Mouse (Mus musculus): ENCODE data around the gene Serpinb12. TPM values are rescaled to one million over a fixed set of nuclear protein-coding genes. Genes with fewer than 3 reads are reported as not detected.
"Not testable (repeated sequence)": the region's sequence is repeated elsewhere in the genome, so short reads cannot be mapped to it uniquely, and the experiment has no call there.

The Serpinb12 gene
- not detected in 2 replicates for polyA plus RNA-seq (2014; fragmentation: Nextera tagmentation; extraction: Ambion mirVana)

DNA sequence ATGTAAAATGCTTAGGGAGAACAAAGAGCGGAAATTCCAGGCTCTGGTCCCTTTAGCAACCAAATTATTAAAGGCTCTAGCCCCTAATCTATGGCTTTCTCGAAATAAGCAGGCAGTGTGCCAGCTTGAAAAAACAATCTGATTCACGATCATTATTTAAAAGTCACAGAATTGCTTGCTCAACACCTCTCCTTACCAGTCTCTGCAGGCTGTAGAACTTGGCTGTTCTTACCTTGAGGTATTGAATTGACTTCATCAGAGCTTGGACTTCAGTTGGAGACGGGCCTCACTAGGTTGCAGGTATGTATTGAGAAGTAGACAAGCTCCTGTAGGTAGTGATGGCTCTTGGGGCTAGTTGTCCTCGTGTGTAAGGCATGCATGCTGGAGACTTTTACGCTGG lies at the start of gene Serpinb12:
TSS of gene Serpinb12 (plus strand) at position 185 of the 400 bp plus-strand sequence.
- no peaks in the 10 kb centered on the region for H3K9me3 ChIP-seq (replicated peaks; ENCODE audit: control insufficient read depth, low read length)
- H3K36me3 ChIP-seq (replicated peaks; ENCODE audit: control insufficient read depth, insufficient read depth, low read depth, low read length) = no peaks in the 10 kb centered on the region
- no peak within 1 kb of the TSS for H3K4me3 ChIP-seq (ENCODE audit: low read depth, low read length)
- no peaks in the 10 kb centered on the region for H3K4me1 ChIP-seq (ENCODE audit: control insufficient read depth, insufficient read depth, low read length)
- no peak within 1 kb of the TSS for H3K9ac ChIP-seq (replicated peaks; ENCODE audit: low read length)
- no peaks in the 10 kb centered on the region for H3K27me3 ChIP-seq (ENCODE audit: control insufficient read depth, insufficient read depth, low read length)
- no peak within 1 kb of the TSS for H3K27ac ChIP-seq (replicated peaks; ENCODE audit: low read depth, low read length)
- no peak within 1 kb of the TSS for H3K4me2 ChIP-seq (ENCODE audit: low read depth, low read length)
- WGBS = 79% methylated on average over 6 of the region's 6 CpGs
- DNase-seq (ENCODE audit: low spot score) (no peak), ATAC-seq (replicated peaks; ENCODE audit: insufficient number of reproducible peaks, low FRiP score, low TSS enrichment, low read depth) (no peak)

DNA sequence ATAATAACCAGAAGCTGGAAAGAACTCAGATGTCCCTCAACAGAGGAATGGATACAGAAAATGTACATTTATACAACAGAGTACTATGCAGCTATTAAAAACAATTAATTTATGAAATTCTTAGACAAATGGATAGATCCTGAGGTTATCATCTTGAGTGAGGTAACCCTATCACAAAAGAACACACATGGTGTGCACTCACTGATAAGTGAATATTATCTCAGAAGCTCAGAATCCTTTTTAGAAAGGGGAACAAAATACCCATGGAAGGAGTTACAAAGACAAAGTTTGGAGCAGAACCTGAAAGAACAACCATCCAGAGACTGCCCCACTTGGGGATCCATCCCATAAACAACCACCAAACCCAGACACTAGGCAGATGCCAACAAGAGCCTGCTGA lies 39.1 kb upstream of the Serpinb12 start:
- ATAC-seq (replicated peaks; ENCODE audit: insufficient number of reproducible peaks, low FRiP score, low TSS enrichment, low read depth); H3K27me3 ChIP-seq (ENCODE audit: control insufficient read depth, insufficient read depth, low read length): not testable (repeated sequence)

DNA sequence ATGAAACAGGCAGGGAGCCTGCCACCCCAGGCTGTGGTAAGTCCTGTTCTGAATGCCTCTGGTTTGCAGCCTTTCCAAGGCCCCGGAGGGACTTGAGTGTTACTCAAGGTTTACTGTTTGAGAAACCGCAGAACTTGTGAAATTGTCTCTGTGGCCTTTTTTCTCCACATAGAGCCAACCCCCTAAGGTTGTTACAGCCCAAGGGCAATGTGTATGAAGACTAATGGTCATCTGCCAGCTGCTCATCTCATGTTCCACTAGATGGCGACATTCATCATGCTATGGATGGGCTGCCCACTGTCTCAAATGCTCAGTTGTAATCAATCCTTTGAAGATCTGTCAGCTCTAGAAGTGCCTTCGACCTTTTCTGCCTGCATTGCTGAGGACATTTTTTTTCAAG lies 32.8 kb upstream of the Serpinb12 start:
- Histone ChIP-seq H3K9me3 (replicated peaks; ENCODE audit: control insufficient read depth, low read length) (no peaks in the 10 kb centered on the region), H3K4me1 (ENCODE audit: control insufficient read depth, insufficient read depth, low read length) (no peaks in the 10 kb centered on the region), H3K27ac (replicated peaks; ENCODE audit: low read depth, low read length) (no peak overlapping the region), H3K4me2 (ENCODE audit: low read depth, low read length) (no peak overlapping the region), H3K27me3 (ENCODE audit: control insufficient read depth, insufficient read depth, low read length) (no peaks in the 10 kb centered on the region), H3K36me3 (replicated peaks; ENCODE audit: control insufficient read depth, insufficient read depth, low read depth, low read length) (no peaks in the 10 kb centered on the region), H3K4me3 (ENCODE audit: low read depth, low read length) (no peak overlapping the region), H3K9ac (replicated peaks; ENCODE audit: low read length) (no peak overlapping the region)
- DNase-seq (ENCODE audit: low spot score) (peak; percentile 49), ATAC-seq (replicated peaks; ENCODE audit: insufficient number of reproducible peaks, low FRiP score, low TSS enrichment, low read depth) (no peak)
- WGBS = 31% methylated on average over 4 of the region's 4 CpGs

More for the DNA sequence above, 39.1 kb upstream of the Serpinb12 start:
- H3K27ac ChIP-seq (replicated peaks; ENCODE audit: low read depth, low read length); H3K36me3 ChIP-seq (replicated peaks; ENCODE audit: control insufficient read depth, insufficient read depth, low read depth, low read length); H3K9ac ChIP-seq (replicated peaks; ENCODE audit: low read length); DNase-seq (ENCODE audit: low spot score); H3K9me3 ChIP-seq (replicated peaks; ENCODE audit: control insufficient read depth, low read length); H3K4me1 ChIP-seq (ENCODE audit: control insufficient read depth, insufficient read depth, low read length); H3K4me3 ChIP-seq (ENCODE audit: low read depth, low read length); H3K4me2 ChIP-seq (ENCODE audit: low read depth, low read length): not testable (repeated sequence)

DNA sequence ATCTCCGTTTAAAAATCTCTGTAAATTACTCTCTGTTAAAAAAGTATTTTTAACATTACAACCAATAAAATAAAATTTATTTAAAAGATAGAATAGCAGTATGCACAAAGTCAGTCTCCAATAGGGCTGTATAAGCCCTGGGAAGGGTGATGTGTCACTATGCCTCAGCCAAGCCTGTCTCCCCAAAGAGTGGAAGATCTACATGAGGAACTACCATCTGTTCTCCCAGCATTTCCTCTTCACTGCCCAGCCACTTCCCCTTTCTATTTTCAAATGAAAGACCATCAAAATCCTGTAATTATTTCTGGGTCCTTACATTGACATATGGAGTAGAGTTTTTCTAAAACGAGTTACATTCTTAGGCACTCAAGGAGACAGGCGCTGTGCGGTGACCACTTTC lies 2.3 kb upstream of the Serpinb12 start:
- no peak overlapping the region for H3K4me3 ChIP-seq (ENCODE audit: low read depth, low read length)
- DNase-seq (ENCODE audit: low spot score) (no peak), ATAC-seq (replicated peaks; ENCODE audit: insufficient number of reproducible peaks, low FRiP score, low TSS enrichment, low read depth) (no peak)
- H3K27ac ChIP-seq (replicated peaks; ENCODE audit: low read depth, low read length) = no peak overlapping the region
- no peak overlapping the region for H3K9ac ChIP-seq (replicated peaks; ENCODE audit: low read length)
- H3K36me3 ChIP-seq (replicated peaks; ENCODE audit: control insufficient read depth, insufficient read depth, low read depth, low read length) = no peaks in the 10 kb centered on the region
- no peaks in the 10 kb centered on the region for H3K27me3 ChIP-seq (ENCODE audit: control insufficient read depth, insufficient read depth, low read length)
- no peak overlapping the region for H3K4me2 ChIP-seq (ENCODE audit: low read depth, low read length)
- WGBS = 85% methylated on average over 4 of the region's 4 CpGs
- no peaks in the 10 kb centered on the region for H3K9me3 ChIP-seq (replicated peaks; ENCODE audit: control insufficient read depth, low read length)
- no peaks in the 10 kb centered on the region for H3K4me1 ChIP-seq (ENCODE audit: control insufficient read depth, insufficient read depth, low read length)

DNA sequence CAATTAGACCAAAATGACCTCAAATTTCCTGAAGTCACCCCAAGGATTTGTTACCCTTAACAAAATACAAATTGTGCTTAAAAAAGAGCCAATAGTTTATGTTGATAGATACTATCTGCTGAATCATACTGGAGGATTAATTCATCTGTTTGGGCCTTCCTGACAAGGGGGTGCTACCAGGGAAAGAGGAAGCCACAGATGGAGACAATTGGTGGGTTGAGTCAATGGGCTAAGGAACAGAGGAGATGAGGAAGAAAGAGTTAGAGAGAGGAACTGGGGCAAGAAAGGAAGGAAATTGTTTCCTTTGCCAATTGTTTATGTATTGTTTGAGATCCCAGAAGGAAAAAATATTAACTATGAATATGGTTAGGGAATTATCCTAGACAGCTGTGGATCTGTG lies 591 bp upstream of the Serpinb12 start:
- DNase-seq (ENCODE audit: low spot score) = no peak
- H3K4me3 ChIP-seq (ENCODE audit: low read depth, low read length) = no peak overlapping the region
- H3K4me1 ChIP-seq (ENCODE audit: control insufficient read depth, insufficient read depth, low read length) = no peaks in the 10 kb centered on the region
- no peak overlapping the region for H3K4me2 ChIP-seq (ENCODE audit: low read depth, low read length)
- H3K27me3 ChIP-seq (ENCODE audit: control insufficient read depth, insufficient read depth, low read length) = no peaks in the 10 kb centered on the region
- H3K9ac ChIP-seq (replicated peaks; ENCODE audit: low read length) = no peak overlapping the region
- H3K9me3 ChIP-seq (replicated peaks; ENCODE audit: control insufficient read depth, low read length) = no peaks in the 10 kb centered on the region
- H3K36me3 ChIP-seq (replicated peaks; ENCODE audit: control insufficient read depth, insufficient read depth, low read depth, low read length) = no peaks in the 10 kb centered on the region
- no peak overlapping the region for H3K27ac ChIP-seq (replicated peaks; ENCODE audit: low read depth, low read length)
- ATAC-seq (replicated peaks; ENCODE audit: insufficient number of reproducible peaks, low FRiP score, low TSS enrichment, low read depth) = no peak

DNA sequence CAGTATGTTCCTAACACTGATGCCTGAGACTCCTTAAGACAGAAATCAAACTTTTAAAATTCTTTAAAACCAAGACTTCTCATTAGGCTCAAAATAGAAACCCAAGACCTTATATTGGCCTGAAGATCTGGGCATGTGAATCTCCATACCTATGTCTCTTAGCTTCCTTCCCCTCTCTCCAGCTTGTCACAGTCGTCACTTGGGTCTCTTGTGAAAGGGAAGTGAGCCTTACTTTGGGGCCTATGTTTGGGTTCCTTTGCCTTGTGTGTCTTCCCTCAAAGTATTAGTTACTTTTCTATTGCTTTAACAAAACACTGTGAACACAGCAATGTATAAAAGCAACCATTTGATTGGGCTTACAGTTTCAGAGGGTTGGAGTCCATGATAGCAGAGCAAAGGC lies 13.0 kb downstream of the Serpinb12 start:
- Histone ChIP-seq H3K4me1 (ENCODE audit: control insufficient read depth, insufficient read depth, low read length) (no peaks in the 10 kb centered on the region), H3K4me3 (ENCODE audit: low read depth, low read length) (no peak overlapping the region), H3K27me3 (ENCODE audit: control insufficient read depth, insufficient read depth, low read length) (no peaks in the 10 kb centered on the region), H3K36me3 (replicated peaks; ENCODE audit: control insufficient read depth, insufficient read depth, low read depth, low read length) (no peaks in the 10 kb centered on the region), H3K9ac (replicated peaks; ENCODE audit: low read length) (no peak overlapping the region), H3K9me3 (replicated peaks; ENCODE audit: control insufficient read depth, low read length) (no peaks in the 10 kb centered on the region), H3K4me2 (ENCODE audit: low read depth, low read length) (no peak overlapping the region), H3K27ac (replicated peaks; ENCODE audit: low read depth, low read length) (no peak overlapping the region)
- ATAC-seq (replicated peaks; ENCODE audit: insufficient number of reproducible peaks, low FRiP score, low TSS enrichment, low read depth) (no peak), DNase-seq (ENCODE audit: low spot score) (no peak)
- WGBS = 73% methylated on average over 1 of the region's 1 CpGs

DNA sequence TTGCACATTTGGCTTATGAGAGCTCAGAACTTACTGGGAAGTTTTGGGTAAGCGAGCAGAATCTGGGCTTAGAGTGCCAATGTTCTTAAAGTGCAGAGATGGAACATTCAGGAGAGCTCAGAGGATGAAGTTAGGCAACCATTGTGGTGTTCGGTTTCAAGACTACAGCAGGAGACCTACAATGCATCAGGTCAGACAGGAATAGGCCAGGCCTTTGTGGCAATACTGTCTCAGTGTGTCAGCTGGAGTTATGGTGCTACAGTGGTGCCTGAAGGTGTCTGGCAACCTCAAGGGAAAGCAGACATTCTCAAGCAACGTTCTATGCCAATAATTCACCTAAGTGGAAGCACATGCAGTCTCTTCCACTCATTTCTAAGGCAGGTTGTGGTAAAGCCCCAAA lies 25.7 kb downstream of the Serpinb12 start:
- DNase-seq (ENCODE audit: low spot score) (no peak), ATAC-seq (replicated peaks; ENCODE audit: insufficient number of reproducible peaks, low FRiP score, low TSS enrichment, low read depth) (no peak)
- no peak overlapping the region for H3K27ac ChIP-seq (replicated peaks; ENCODE audit: low read depth, low read length)
- H3K27me3 ChIP-seq (ENCODE audit: control insufficient read depth, insufficient read depth, low read length) = no peaks in the 10 kb centered on the region
- H3K4me2 ChIP-seq (ENCODE audit: low read depth, low read length) = no peak overlapping the region
- H3K4me1 ChIP-seq (ENCODE audit: control insufficient read depth, insufficient read depth, low read length) = no peaks in the 10 kb centered on the region
- H3K9ac ChIP-seq (replicated peaks; ENCODE audit: low read length) = no peak overlapping the region
- WGBS = 74% methylated on average over 3 of the region's 3 CpGs
- no peak overlapping the region for H3K4me3 ChIP-seq (ENCODE audit: low read depth, low read length)
- no peaks in the 10 kb centered on the region for H3K9me3 ChIP-seq (replicated peaks; ENCODE audit: control insufficient read depth, low read length)
- H3K36me3 ChIP-seq (replicated peaks; ENCODE audit: control insufficient read depth, insufficient read depth, low read depth, low read length) = no peaks in the 10 kb centered on the region

DNA sequence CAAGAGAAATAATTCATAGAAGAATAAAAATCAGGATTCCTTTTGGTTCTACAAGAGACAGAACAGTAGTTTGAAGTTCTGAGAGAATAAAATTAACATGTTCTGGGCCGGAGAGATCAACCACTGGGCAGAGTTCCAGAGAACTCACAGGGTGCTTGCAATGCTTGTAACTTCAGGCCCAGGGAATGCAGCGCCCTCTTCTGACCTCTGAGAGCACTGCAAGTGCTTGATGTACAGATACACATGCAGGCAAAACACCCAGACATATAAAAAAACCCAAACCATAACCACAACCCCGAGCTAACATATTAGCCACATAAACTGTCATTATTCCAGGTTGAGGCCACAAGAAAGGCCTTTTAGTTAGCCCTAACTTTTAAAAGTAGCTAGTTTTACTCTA lies 26.8 kb downstream of the Serpinb12 start:
- H3K27ac ChIP-seq (replicated peaks; ENCODE audit: low read depth, low read length) = no peak overlapping the region
- H3K4me1 ChIP-seq (ENCODE audit: control insufficient read depth, insufficient read depth, low read length) = no peaks in the 10 kb centered on the region
- no peak overlapping the region for H3K4me3 ChIP-seq (ENCODE audit: low read depth, low read length)
- no peaks in the 10 kb centered on the region for H3K36me3 ChIP-seq (replicated peaks; ENCODE audit: control insufficient read depth, insufficient read depth, low read depth, low read length)
- ATAC-seq (replicated peaks; ENCODE audit: insufficient number of reproducible peaks, low FRiP score, low TSS enrichment, low read depth) = no peak
- DNase-seq (ENCODE audit: low spot score) = no peak
- no peaks in the 10 kb centered on the region for H3K9me3 ChIP-seq (replicated peaks; ENCODE audit: control insufficient read depth, low read length)
- H3K4me2 ChIP-seq (ENCODE audit: low read depth, low read length) = no peak overlapping the region
- WGBS = 44% methylated on average over 3 of the region's 3 CpGs
- H3K9ac ChIP-seq (replicated peaks; ENCODE audit: low read length) = no peak overlapping the region
- H3K27me3 ChIP-seq (ENCODE audit: control insufficient read depth, insufficient read depth, low read length) = no peaks in the 10 kb centered on the region

DNA sequence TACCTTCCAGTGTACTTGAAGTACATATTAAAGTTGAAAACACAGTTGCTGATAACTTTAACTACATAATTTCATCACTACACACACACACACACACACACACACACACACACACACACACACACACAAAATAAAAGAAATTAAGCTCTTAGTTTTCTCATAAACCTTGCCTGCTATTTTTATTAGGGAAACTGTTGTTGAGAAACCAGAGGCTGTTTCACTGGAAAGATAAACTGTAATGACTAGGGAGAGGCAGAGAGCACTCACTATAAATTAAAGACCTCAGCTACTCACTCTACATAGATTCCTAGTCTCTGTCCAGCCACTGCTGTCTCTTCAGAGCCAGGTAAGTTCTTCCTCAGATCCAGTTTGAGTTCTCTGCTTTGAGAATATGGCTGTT lies 46.4 kb downstream of the Serpinb12 start, which contains the start of gene Serpinb13:
TSS of gene Serpinb13 (plus strand) at position 301 of the 400 bp plus-strand sequence.
- no peaks in the 10 kb centered on the region for H3K27me3 ChIP-seq (ENCODE audit: control insufficient read depth, insufficient read depth, low read length)
- ATAC-seq (replicated peaks; ENCODE audit: insufficient number of reproducible peaks, low FRiP score, low TSS enrichment, low read depth) (no peak), DNase-seq (ENCODE audit: low spot score) (no peak)
- H3K4me3 ChIP-seq (ENCODE audit: low read depth, low read length) = no peak within 1 kb of the TSS
- H3K9ac ChIP-seq (replicated peaks; ENCODE audit: low read length) = no peak within 1 kb of the TSS
- no peak within 1 kb of the TSS for H3K4me2 ChIP-seq (ENCODE audit: low read depth, low read length)
- H3K36me3 ChIP-seq (replicated peaks; ENCODE audit: control insufficient read depth, insufficient read depth, low read depth, low read length) = no peaks in the 10 kb centered on the region
- H3K27ac ChIP-seq (replicated peaks; ENCODE audit: low read depth, low read length) = no peak within 1 kb of the TSS
- no peaks in the 10 kb centered on the region for H3K4me1 ChIP-seq (ENCODE audit: control insufficient read depth, insufficient read depth, low read length)
- H3K9me3 ChIP-seq (replicated peaks; ENCODE audit: control insufficient read depth, low read length) = no peaks in the 10 kb centered on the region

Measured in embryonic facial prominence, embryonic 11.5 days (tissue).